Mouse (Mus musculus) midbrain, embryonic 14.5 days (tissue): Measurements from ENCODE around the gene Apoc4. TPM values are rescaled to one million over a fixed set of nuclear protein-coding genes. Genes with fewer than 3 reads are reported as not detected.

Experiments used
- ATAC-seq: fragments of 200-750 bp; cut with Nextera tagmentation; 2 replicates; pipeline ENCODE4 v1.8.0; 2017; ENCODE audit warnings: moderate number of reproducible peaks, moderate library complexity; ENCODE audit not compliant: low FRiP score, low TSS enrichment
- DNase-seq: peaks from one replicate; pipeline ENCODE4 v3.0.0-alpha.2; 2015
- H3K27ac ChIP-seq: fragments of 300-500 bp; sonication (generic); replicated peaks from 2 replicates; pipeline ENCODE4 v1.5.1; 2014; ENCODE audit warnings: mild to moderate bottlenecking, low read depth, low read length, moderate library complexity
- H3K27me3 ChIP-seq: fragments of 300-500 bp; sonication (generic); 2 replicates; pipeline ENCODE4 v1.6.1; 2014; ENCODE audit warnings: low read length, control low read depth, mixed read lengths; ENCODE audit not compliant: control insufficient read depth, insufficient read depth
- H3K36me3 ChIP-seq: fragments of 300-500 bp; sonication (generic); 2 replicates; pipeline ENCODE4 v1.6.1; 2014; ENCODE audit warnings: low read length, control low read depth; ENCODE audit not compliant: control insufficient read depth, insufficient read depth
- H3K4me1 ChIP-seq: fragments of 300-500 bp; sonication (generic); 2 replicates; pipeline ENCODE4 v1.6.1; 2014; ENCODE audit warnings: mild to moderate bottlenecking, antibody characterized with exemption, low read length, control low read depth; ENCODE audit not compliant: control insufficient read depth, insufficient read depth
- H3K4me2 ChIP-seq: fragments of 300-500 bp; sonication (generic); 2 replicates; pipeline ENCODE4 v1.6.1; 2014; ENCODE audit warnings: mild to moderate bottlenecking, low read length, moderate library complexity
- H3K4me3 ChIP-seq: fragments of 300-500 bp; sonication (generic); replicated peaks from 2 replicates; pipeline ENCODE4 v1.5.1; 2014; ENCODE audit warnings: low read depth, low read length
- H3K9ac ChIP-seq: fragments of 300-500 bp; sonication (generic); replicated peaks from 2 replicates; pipeline ENCODE4 v1.6.1; 2014; ENCODE audit warnings: mild to moderate bottlenecking, low read length, moderate library complexity
- H3K9me3 ChIP-seq: fragments of 300-500 bp; sonication (generic); 2 replicates; pipeline ENCODE4 v1.6.1; 2016; ENCODE audit warnings: low read length, control low read depth, mixed read lengths; ENCODE audit not compliant: control insufficient read depth
- WGBS: fragments of 180-500 bp; shearing (Covaris S2); extraction: QIAGEN DNeasy Blood & Tissue Kit; methylation state at CpG from one replicate; pipeline ENCODE4 v1.1.7; 2014; 5-methylcytosine and 5-hydroxymethylcytosine counted together
- polyA plus RNA-seq: library from polyadenylated mRNA; unstranded; fragments of >200 nt; fragmentation: Nextera tagmentation; extraction: Ambion mirVana; gene quantifications from 2 replicates; pipeline ENCODE4 v1.2.1, GENCODE M21; 2014

Gene Apoc4
- polyA plus RNA-seq, 1 experiment from 2014 or later: not detected

DNA sequence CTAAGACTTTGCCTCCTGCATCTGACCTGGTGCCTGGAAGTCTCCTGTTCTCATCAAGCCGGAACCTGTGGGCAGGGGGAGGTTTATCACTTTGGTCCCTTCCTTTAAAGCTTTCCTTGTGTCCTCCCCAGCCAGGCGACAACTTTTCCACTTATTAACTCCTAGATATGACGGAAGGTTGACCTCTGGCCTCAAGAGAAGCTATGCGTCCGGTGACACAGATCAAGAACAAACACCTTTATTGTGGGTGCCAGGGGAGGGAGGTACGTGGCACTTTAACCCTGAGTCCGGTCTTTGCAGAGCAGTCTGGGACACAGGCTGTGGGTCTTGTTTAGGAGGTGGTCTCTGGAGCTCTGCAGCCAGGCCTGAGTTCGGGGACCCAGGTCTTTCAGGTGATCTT lies 3.4 kb downstream of the Apoc4 start, which contains the start of gene Apoc2:
Gene Apoc2 (minus strand): TSS at position 70 of the 400 bp plus-strand sequence.
- no peaks in the 10 kb centered on the region for H3K36me3 ChIP-seq
- WGBS: 79% methylated on average over 8 of the region's 8 CpGs
- no peaks in the 10 kb centered on the region for H3K27me3 ChIP-seq
- H3K9me3 ChIP-seq: no peaks in the 10 kb centered on the region
- no peak for DNase-seq
- ATAC-seq: no peak
- H3K27ac ChIP-seq: no peak within 1 kb of the TSS
- no peak within 1 kb of the TSS for H3K4me2 ChIP-seq
- no peaks in the 10 kb centered on the region for H3K4me1 ChIP-seq
- H3K4me3 ChIP-seq: no peak within 1 kb of the TSS
- H3K9ac ChIP-seq: no peak within 1 kb of the TSS

DNA sequence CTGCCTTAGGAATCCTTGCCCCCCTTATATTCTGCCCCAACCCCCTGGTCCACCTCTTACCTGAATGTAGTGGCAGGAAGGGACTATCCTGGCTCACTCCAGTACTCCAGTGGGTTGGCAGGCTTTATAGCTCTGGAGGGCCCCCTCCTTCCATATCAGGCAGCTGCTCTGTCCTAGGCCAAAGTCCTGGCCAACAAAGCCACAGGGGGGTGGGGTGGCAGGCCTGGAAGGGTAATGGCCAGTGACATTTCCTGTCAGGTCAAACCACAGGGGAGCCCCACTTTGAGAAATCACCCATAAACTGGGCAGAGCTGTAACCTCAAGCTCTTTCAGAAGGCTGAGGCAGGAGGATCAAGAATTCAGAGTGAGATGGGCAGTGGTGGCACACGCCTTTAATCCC lies 4.6 kb downstream of the Apoc4 start:
- no peak for DNase-seq
- Histone ChIP-seq H3K27me3 (no peaks in the 10 kb centered on the region), H3K4me3 (no peak overlapping the region), H3K4me2 (no peak overlapping the region), H3K27ac (no peak overlapping the region), H3K9me3 (no peaks in the 10 kb centered on the region), H3K4me1 (no peaks in the 10 kb centered on the region), H3K36me3 (no peaks in the 10 kb centered on the region), H3K9ac (no peak overlapping the region)
- no peak for ATAC-seq
- 72% methylated on average over 1 of the region's 1 CpGs for WGBS

DNA sequence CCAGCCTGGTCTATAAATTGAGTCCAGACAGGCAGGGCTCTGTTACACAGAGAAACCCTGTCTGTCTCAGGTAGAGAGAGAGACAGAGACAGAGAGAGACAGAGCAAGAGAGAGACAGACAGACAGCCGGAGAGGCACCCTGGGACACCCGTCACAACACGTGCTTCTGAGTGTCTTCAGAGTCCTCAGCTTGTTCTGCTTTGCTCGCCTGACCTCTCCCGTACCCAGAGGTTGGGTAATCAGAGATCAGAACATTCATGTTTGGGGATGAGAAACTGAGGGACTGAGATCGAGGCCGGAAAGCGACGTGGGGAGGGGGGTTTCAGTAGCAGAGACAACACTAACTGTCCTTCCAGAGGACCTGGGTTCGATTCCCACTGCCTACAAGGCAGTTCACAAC lies 5.5 kb downstream of the Apoc4 start:
- Histone ChIP-seq H3K9ac (no peak overlapping the region), H3K27me3 (no peaks in the 10 kb centered on the region), H3K4me1 (no peaks in the 10 kb centered on the region), H3K4me3 (no peak overlapping the region), H3K36me3 (no peaks in the 10 kb centered on the region), H3K9me3 (no peaks in the 10 kb centered on the region), H3K27ac (no peak overlapping the region), H3K4me2 (no peak overlapping the region)
- DNase-seq: no peak
- WGBS: 81% methylated on average over 10 of the region's 10 CpGs
- ATAC-seq: no peak

DNA sequence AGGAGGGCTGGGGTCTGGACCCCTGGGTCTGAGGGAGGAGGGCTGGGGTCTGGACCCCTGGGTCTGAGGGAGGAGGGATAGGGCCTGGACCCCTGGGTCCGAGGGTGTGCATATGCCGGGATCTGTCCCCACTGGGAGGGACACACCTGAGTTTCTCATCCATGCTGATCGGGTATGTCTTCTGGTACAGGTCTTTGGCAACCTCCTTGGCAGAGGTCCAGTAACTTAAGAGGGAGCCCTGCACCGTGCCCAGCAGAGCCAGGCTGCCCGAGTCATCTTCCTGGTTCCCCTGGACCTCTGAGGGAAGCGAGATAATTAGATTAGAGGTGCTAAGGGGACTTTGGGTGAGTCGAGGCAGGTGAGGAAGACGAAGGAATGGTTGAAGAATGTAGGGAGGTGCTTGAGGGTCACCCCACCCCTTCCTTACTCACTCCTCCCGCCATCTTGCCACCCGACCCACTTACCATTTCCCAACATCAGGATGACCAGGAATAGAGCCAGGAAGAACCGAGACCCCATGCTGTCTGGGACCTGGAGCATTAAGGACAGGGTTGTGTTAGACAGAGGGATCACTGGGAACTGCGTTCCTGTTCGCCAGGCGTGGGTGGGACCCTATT lies 8.1 kb downstream of the Apoc4 start:
- no peak for DNase-seq
- Histone ChIP-seq H3K4me1 (0 out of 2 replicates have a peak, but pooled peaks cover 2% of the 10 kb centered on the region), H3K4me3 (no peak overlapping the region), H3K27me3 (no peaks in the 10 kb centered on the region), H3K4me2 (no peak overlapping the region), H3K36me3 (no peaks in the 10 kb centered on the region), H3K9ac (no peak overlapping the region), H3K9me3 (no peaks in the 10 kb centered on the region), H3K27ac (no peak overlapping the region)
- WGBS: 68% methylated on average over 14 of the region's 14 CpGs
- ATAC-seq: no peak

DNA sequence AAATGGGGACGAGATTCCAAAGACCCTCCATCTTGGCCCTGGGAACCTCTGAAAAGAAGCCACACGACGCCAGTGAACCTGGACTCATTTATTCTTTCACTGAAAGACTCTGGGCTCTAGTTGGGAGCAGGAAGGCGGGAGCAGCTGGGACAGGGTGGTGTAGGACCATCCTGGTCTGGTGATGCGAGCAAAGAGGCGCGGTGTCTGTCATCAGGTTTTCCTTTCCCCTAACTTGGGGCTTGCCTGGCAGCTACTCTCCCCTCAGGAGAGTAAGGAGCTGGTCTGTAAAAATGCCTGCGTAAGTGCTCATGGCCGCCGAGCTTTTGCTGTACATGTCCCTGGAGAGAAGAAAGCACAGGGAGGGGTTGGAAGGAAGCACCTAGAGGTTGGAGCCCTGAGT lies 9.8 kb downstream of the Apoc4 start:
- Histone ChIP-seq H3K36me3 (no peaks in the 10 kb centered on the region), H3K4me3 (no peak overlapping the region), H3K4me2 (no peak overlapping the region), H3K27me3 (no peaks in the 10 kb centered on the region), H3K9me3 (no peaks in the 10 kb centered on the region), H3K27ac (no peak overlapping the region), H3K9ac (no peak overlapping the region), H3K4me1 (0 out of 2 replicates have a peak, but pooled peaks cover 2% of the 10 kb centered on the region)
- DNase-seq (no peak), ATAC-seq (no peak)
- whole genome bisulfite sequencing: 72% methylated on average over 10 of the region's 10 CpGs

DNA sequence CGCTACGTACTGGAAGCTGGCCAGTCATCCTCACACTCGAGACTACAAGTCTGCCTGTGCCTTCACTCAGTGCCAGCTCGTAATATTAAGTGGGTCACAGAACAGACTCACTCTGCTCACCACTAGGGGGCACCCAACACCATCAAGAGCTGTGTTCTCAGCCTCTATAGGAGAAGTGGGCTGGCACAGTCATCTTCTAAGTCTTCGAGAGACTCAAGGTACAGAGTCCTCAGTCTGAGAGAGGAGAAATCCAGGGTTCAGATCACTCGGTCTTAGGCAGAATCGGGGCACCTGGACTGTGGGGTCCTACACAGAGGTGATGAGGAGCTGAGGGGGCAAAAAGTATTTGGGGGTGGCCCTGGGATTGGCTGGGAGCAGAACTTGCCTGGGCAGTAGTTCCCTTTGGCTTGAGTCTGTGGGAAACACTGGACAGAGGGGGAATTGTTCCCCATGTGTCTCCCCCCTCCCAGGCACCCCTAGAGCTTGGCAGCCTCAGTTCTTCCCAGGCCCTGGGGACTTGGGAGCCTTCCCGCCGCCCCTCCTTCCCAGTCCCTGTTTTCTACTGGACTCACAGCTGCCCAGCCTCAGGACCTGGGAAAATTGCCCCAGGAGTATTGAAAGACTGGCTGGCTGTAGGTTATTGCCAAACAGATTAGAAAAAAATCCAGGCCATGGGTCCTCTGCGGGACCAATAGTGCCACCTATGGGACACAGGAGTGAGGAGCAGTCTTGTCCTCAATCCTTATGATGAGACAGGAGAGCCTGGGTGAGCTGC lies 12.1 kb downstream of the Apoc4 start:
- Histone ChIP-seq H3K4me1 (peaks cover 8% of the 10 kb centered on the region), H3K9ac (no peak overlapping the region; the same call in 1 of the 2 replicates), H3K9me3 (no peaks in the 10 kb centered on the region), H3K27ac (0 out of 2 replicates have a peak overlapping the region, but pooled peaks have one; percentile 53), H3K4me3 (no peak overlapping the region), H3K4me2 (0 out of 2 replicates have a peak overlapping the region, but pooled peaks have one; percentile 12), H3K27me3 (no peaks in the 10 kb centered on the region), H3K36me3 (no peaks in the 10 kb centered on the region)
- ATAC-seq: peak; percentile 49
- 5% methylated on average over 10 of the region's 10 CpGs for WGBS
- DNase-seq: peak; percentile 95

DNA sequence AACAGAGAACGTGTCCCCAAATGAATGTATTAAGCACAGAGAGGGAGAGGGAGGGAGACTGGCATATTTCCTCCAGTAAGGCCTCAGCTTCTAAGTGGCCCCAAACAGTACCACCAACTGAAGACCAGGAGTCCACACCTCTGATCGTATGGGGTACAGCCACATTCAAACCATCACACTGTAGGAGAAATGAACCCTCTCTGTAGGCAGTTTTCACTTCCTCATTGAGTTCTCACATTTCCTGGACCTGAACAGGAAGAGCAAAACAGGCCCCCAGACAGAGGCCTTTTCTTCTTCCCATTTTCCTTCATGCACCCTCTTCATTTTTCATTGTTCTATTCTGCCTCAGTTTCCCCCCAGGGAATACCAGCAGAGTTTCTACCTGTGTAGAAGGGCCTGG lies 13.8 kb downstream of the Apoc4 start:
- Histone ChIP-seq H3K36me3 (no peaks in the 10 kb centered on the region), H3K9me3 (no peaks in the 10 kb centered on the region), H3K27ac (no peak overlapping the region), H3K4me2 (no peak overlapping the region), H3K9ac (no peak overlapping the region), H3K4me1 (peaks cover 21% of the 10 kb centered on the region), H3K4me3 (no peak overlapping the region), H3K27me3 (no peaks in the 10 kb centered on the region)
- ATAC-seq (no peak), DNase-seq (no peak)
- WGBS: 83% methylated on average over 2 of the region's 2 CpGs

DNA sequence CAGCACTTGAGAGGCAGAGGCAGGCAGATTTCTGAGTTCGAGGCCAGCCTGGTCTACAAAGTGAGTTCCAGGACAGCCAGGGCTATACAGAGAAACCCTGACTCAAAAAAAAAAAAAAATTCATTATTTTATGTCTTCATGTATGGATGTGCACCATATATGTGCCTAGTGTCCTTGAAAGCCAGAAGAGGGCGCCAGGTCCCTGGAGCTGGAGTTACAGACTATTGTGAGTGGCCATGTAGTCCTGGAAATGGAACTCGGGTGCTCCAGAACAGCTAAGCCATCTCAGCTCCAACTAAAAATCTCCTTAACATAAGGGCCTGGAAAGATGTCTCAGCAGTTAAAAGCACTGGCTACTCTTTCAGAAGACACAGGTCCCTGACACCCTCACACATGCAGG lies 14.5 kb downstream of the Apoc4 start:
- Histone ChIP-seq H3K27ac (no peak overlapping the region), H3K36me3 (peaks cover 5% of the 10 kb centered on the region), H3K4me2 (no peak overlapping the region), H3K9me3 (no peaks in the 10 kb centered on the region), H3K4me3 (no peak overlapping the region), H3K27me3 (no peaks in the 10 kb centered on the region), H3K4me1 (peaks cover 22% of the 10 kb centered on the region), H3K9ac (no peak overlapping the region)
- no peak for ATAC-seq
- no peak for DNase-seq
- 67% methylated on average over 3 of the region's 3 CpGs for WGBS
